Mouse (Mus musculus) right cerebral cortex, adult 18-20 months (tissue): ENCODE measurements around the gene Ralbp1.

ENCODE experiments used
- DNase-seq: peaks from one replicate; pipeline ENCODE4 v3.0.0; 2022; ENCODE audit warnings: mixed read lengths

Ralbp1 gene

GRCm38 (mm10) chr17:65847694-65848449, 37.7 kb downstream of the Ralbp1 start:
- DNase-seq = no peak

GRCm38 (mm10) chr17:65845423-65845822, 40.2 kb downstream of the Ralbp1 start:
- DNase-seq = no peak

- DNase-seq = no peak
Measured at GRCm38 (mm10) chr17:65842669-65843381, 42.8 kb downstream of the Ralbp1 start.

GRCm38 (mm10) chr17:65839541-65840256, 45.9 kb downstream of the Ralbp1 start:
- DNase-seq = no peak

- peak; percentile 63 for DNase-seq
Measured at GRCm38 (mm10) chr17:65836746-65837145, 48.9 kb downstream of the Ralbp1 start.

GRCm38 (mm10) chr17:65833891-65834290, 51.7 kb downstream of the Ralbp1 start:
- no peak for DNase-seq

GRCm38 (mm10) chr17:65830216-65830863, 55.3 kb downstream of the Ralbp1 start:
- no peak for DNase-seq

GRCm38 (mm10) chr17:65828951-65829350, 56.6 kb downstream of the Ralbp1 start:
- no peak for DNase-seq

- DNase-seq = no peak
Measured at GRCm38 (mm10) chr17:65827904-65828303, 57.7 kb downstream of the Ralbp1 start.

GRCm38 (mm10) chr17:65827119-65827840, 58.3 kb downstream of the Ralbp1 start:
- DNase-seq = no peak

- no peak for DNase-seq
Measured at GRCm38 (mm10) chr17:65826257-65826656, 59.3 kb downstream of the Ralbp1 start.

- no peak for DNase-seq
Measured at GRCm38 (mm10) chr17:65824246-65824645, 61.4 kb downstream of the Ralbp1 start.

GRCm38 (mm10) chr17:65822423-65822822, 63.2 kb downstream of the Ralbp1 start:
- DNase-seq = no peak

GRCm38 (mm10) chr17:65820197-65820596, 65.4 kb downstream of the Ralbp1 start:
- DNase-seq = no peak

- no peak for DNase-seq
Measured at GRCm38 (mm10) chr17:65813763-65814162, 71.8 kb downstream of the Ralbp1 start.

GRCm38 (mm10) chr17:65811032-65811431, 74.6 kb downstream of the Ralbp1 start:
- no peak for DNase-seq

- DNase-seq = no peak
Measured at GRCm38 (mm10) chr17:65806416-65806815, 79.2 kb downstream of the Ralbp1 start.

- no peak for DNase-seq
Measured at GRCm38 (mm10) chr17:65805966-65806365, 79.6 kb downstream of the Ralbp1 start.

GRCm38 (mm10) chr17:65802026-65802425, 83.6 kb downstream of the Ralbp1 start:
- no peak for DNase-seq

- no peak for DNase-seq
Measured at GRCm38 (mm10) chr17:65800451-65800850, 85.1 kb downstream of the Ralbp1 start.

GRCm38 (mm10) chr17:65799353-65799752, 86.2 kb downstream of the Ralbp1 start:
- DNase-seq = no peak

- DNase-seq = no peak
Measured at GRCm38 (mm10) chr17:65798446-65798845, 87.2 kb downstream of the Ralbp1 start.
